Mouse (Mus musculus) liver, embryonic 14.5 days (tissue): ENCODE data around the gene Piezo1. TPM values are rescaled to one million over a fixed set of nuclear protein-coding genes. Genes with fewer than 3 reads are reported as not detected.

Source experiments
- ATAC-seq: fragments of 200-750 bp; cut with Nextera tagmentation; 2 replicates; pipeline ENCODE4 v1.8.0; 2017; ENCODE audit warnings: moderate number of reproducible peaks, mild to moderate bottlenecking, moderate library complexity; ENCODE audit not compliant: insufficient read depth
- DNase-seq, 3 experiments: peaks; one replicate each; pipeline ENCODE4 v3.0.0-alpha.2; 2012 to 2013; ENCODE audit warnings: low read depth in 3 of 3, low spot score in 3 of 3
- H3K27ac ChIP-seq: fragments of 300-500 bp; sonication (generic); 2 replicates; pipeline ENCODE4 v1.5.1; 2014; ENCODE audit warnings: moderate library complexity, mild to moderate bottlenecking, control low read depth, inconsistent platforms
- H3K27me3 ChIP-seq: fragments of 300-500 bp; sonication (generic); 2 replicates; pipeline ENCODE4 v1.6.1; 2014; ENCODE audit warnings: mild to moderate bottlenecking, low read length, moderate library complexity; ENCODE audit not compliant: control insufficient read depth, insufficient read depth
- H3K36me3 ChIP-seq: fragments of 300-500 bp; sonication (generic); replicated peaks from 2 replicates; pipeline ENCODE4 v1.6.1; 2014; ENCODE audit warnings: low read depth; ENCODE audit not compliant: control insufficient read depth, insufficient read depth
- H3K4me1 ChIP-seq, 2 experiments: fragments of 200-500 bp in 1 of 2; fragments of 300-500 bp in 1 of 2; sonication (generic) in 1 of 2; replicated peaks; 2 replicates each; pipeline ENCODE4 v1.6.1; 2012 to 2014; ENCODE audit warnings: antibody characterized with exemption in 1 of 2, inconsistent platforms in 1 of 2, low read length in 1 of 2; ENCODE audit not compliant: control insufficient read depth in 2 of 2, insufficient read depth in 2 of 2
- H3K4me2 ChIP-seq: fragments of 300-500 bp; sonication (generic); 2 replicates; pipeline ENCODE4 v1.6.1; 2014; ENCODE audit warnings: low read depth, mild to moderate bottlenecking, control low read depth, moderate library complexity
- H3K4me3 ChIP-seq, 2 experiments: fragments of 200-500 bp in 1 of 2; fragments of 300-500 bp in 1 of 2; sonication (generic) in 1 of 2; 2 replicates each; pipeline ENCODE4 v1.5.1; 2012 to 2014; ENCODE audit warnings: low read depth in 2 of 2, low read length in 2 of 2, mild to moderate bottlenecking in 2 of 2, control low read depth in 1 of 2, inconsistent platforms in 1 of 2, moderate library complexity in 1 of 2; ENCODE audit not compliant: insufficient read depth in 1 of 2
- H3K9ac ChIP-seq: fragments of 300-500 bp; sonication (generic); replicated peaks from 2 replicates; pipeline ENCODE4 v1.6.1; 2014; ENCODE audit warnings: mild to moderate bottlenecking, control low read depth, moderate library complexity
- H3K9me3 ChIP-seq: fragments of 300-500 bp; sonication (generic); 2 replicates; pipeline ENCODE4 v1.6.1; 2016; ENCODE audit warnings: low read length, mixed read lengths; ENCODE audit not compliant: control insufficient read depth
- CTCF ChIP-seq: IDR thresholded peaks from 2 replicates; pipeline ENCODE4 v1.5.1; 2016; ENCODE audit warnings: antibody characterized with exemption, low read depth, control low read depth
- EP300 ChIP-seq: IDR thresholded peaks from 2 replicates; pipeline ENCODE4 v1.6.1; 2016; ENCODE audit warnings: antibody characterized with exemption, low read depth
- WGBS: fragments of 180-500 bp; shearing (Covaris S2); extraction: QIAGEN DNeasy Blood & Tissue Kit; methylation state at CpG from one replicate; pipeline ENCODE4 v1.1.7; 2014; ENCODE audit not compliant: insufficient replicate concordance; 5-methylcytosine and 5-hydroxymethylcytosine counted together
- polyA plus RNA-seq, 2 experiments: library from polyadenylated mRNA; depleted of rRNA in 1 of 2; stranded (reverse) in 1 of 2; unstranded in 1 of 2; fragments of >200 nt; fragmentation: Nextera tagmentation in 1 of 2; extraction: Ambion mirVana in 1 of 2; gene quantifications; 2 replicates each; pipeline versions ENCODE4 v1.2.1 to v1.2.3; 2012 to 2014

Piezo1 gene
- polyA plus RNA-seq, 2 experiments, result 12.6 to 60.9 TPM

GRCm38 (mm10) chr8:122579196-122579595, 28.1 kb upstream of the Piezo1 start:
- H3K4me3 ChIP-seq, result no peak overlapping the region
- DNase-seq, result no peak
- H3K9me3 ChIP-seq, result no peaks in the 10 kb centered on the region
- no peaks in the 10 kb centered on the region for H3K27me3 ChIP-seq
- no peak for ATAC-seq
- TF ChIP-seq CTCF (no peak), EP300 (no peak)
- H3K4me1 ChIP-seq, result peaks cover 18 to 20% of the 10 kb centered on the region in 2 experiments
- no peak overlapping the region for H3K9ac ChIP-seq
- H3K4me2 ChIP-seq, result no peak overlapping the region
- no peak overlapping the region for H3K27ac ChIP-seq
- WGBS, result 66% methylated on average over 7 of the region's 7 CpGs
- no peaks in the 10 kb centered on the region for H3K36me3 ChIP-seq

- peaks cover 25 to 35% of the 10 kb centered on the region in 2 experiments for H3K4me1 ChIP-seq
- H3K4me2 ChIP-seq, result peak overlapping the region; percentile 82
- H3K36me3 ChIP-seq, result peaks cover 17% of the 10 kb centered on the region
- no peak overlapping the region for H3K4me3 ChIP-seq
- TF ChIP-seq EP300 (no peak), CTCF (no peak)
- DNase-seq (no peak), ATAC-seq (no peak)
- no peaks in the 10 kb centered on the region for H3K27me3 ChIP-seq
- H3K9me3 ChIP-seq, result no peaks in the 10 kb centered on the region
- no peak overlapping the region for H3K9ac ChIP-seq
- H3K27ac ChIP-seq, result no peak overlapping the region
- WGBS, result 62% methylated on average over 10 of the region's 10 CpGs
These were observed 26.0 kb upstream of the Piezo1 start for GRCm38 (mm10) chr8:122577116-122577515.

- Histone ChIP-seq H3K4me1 (peaks cover 25 to 35% of the 10 kb centered on the region in 2 experiments), H3K9ac (peak within 1 kb of the TSS; percentile 73), H3K27me3 (no peaks in the 10 kb centered on the region), H3K4me3 (peak within 1 kb of the TSS; percentile 59 to 68), H3K27ac (peak within 1 kb of the TSS; percentile 63), H3K36me3 (peaks cover 22% of the 10 kb centered on the region), H3K4me2 (peak within 1 kb of the TSS; percentile 82), H3K9me3 (no peaks in the 10 kb centered on the region)
- DNase-seq (peak; percentile 85 to 91 (median 85)), ATAC-seq (peak; percentile 84)
- TF ChIP-seq CTCF (no peak), EP300 (no peak)
- WGBS, result under 1% methylated on average over 39 of the region's 39 CpGs
These were observed 25.5 kb upstream of the Piezo1 start, which contains the start of gene Aprt for GRCm38 (mm10) chr8:122576648-122577022. Gene Aprt, minus strand, starts transcription at chr8:122576909.

GRCm38 (mm10) chr8:122575735-122576647, 24.9 kb upstream of the Piezo1 start:
- peaks cover 28% of the 10 kb centered on the region for H3K36me3 ChIP-seq
- H3K27ac ChIP-seq, result peak overlapping the region; percentile 63
- peak overlapping the region; percentile 82 for H3K4me2 ChIP-seq
- no peak for TF ChIP-seq CTCF
- TF ChIP-seq EP300, result no peak
- peak overlapping the region; percentile 59 to 68 for H3K4me3 ChIP-seq
- H3K9ac ChIP-seq, result peak overlapping the region; percentile 73
- no peak for DNase-seq
- H3K9me3 ChIP-seq, result no peaks in the 10 kb centered on the region
- 4% methylated on average over 21 of the region's 21 CpGs for WGBS
- H3K4me1 ChIP-seq, result peaks cover 25 to 35% of the 10 kb centered on the region in 2 experiments
- peak; percentile 5; the same call in 1 of the 2 replicates for ATAC-seq
- no peaks in the 10 kb centered on the region for H3K27me3 ChIP-seq

GRCm38 (mm10) chr8:122575286-122575685, 24.2 kb upstream of the Piezo1 start:
- Histone ChIP-seq H3K4me3 (peak overlapping the region; percentile 59 to 68), H3K9me3 (no peaks in the 10 kb centered on the region), H3K36me3 (peaks cover 35% of the 10 kb centered on the region), H3K4me1 (peaks cover 25 to 35% of the 10 kb centered on the region in 2 experiments), H3K27me3 (no peaks in the 10 kb centered on the region), H3K4me2 (peak overlapping the region; percentile 82), H3K9ac (peak overlapping the region; percentile 73), H3K27ac (peak overlapping the region; percentile 63)
- TF ChIP-seq EP300, result no peak
- TF ChIP-seq CTCF, result no peak
- 14% methylated on average over 8 of the region's 8 CpGs for WGBS
- DNase-seq, result no peak
- peak; percentile 8; the same call in 1 of the 2 replicates for ATAC-seq
